Comparison of ENCODE assay signal across 14 mouse cellular contexts in the genomic region with DNA sequence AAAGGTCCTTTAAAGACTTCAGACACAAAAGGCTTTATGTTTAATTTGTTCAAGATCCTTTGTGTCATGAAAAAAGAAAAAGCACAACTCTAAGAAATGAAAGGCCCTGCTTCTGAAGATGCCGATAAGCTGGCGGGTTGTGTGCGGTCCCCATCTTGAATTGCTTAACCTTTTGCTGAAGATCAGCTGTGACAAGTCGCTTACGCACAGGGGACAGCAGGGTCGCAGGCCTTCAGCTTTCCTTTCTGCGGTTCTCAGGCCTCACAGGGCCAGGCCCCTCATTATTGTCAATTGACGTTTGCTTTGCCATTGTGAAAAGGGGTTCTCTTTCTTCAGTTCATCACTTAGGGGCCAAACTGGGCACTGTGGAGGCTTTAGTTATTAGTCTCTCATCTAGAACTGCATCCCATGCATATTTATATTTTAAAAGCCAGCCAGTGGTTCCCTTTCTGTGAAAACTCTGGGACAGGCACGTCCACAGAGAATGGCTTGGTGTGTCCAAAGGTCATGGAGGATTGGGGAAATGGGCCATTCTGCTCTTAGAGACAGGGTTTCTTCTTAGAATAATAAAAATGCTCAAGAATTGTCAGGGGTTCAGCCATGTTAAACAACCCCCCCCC.
"Had no signal": no experiment of that assay in that cellular context is flagged by ENCODE, and none has a peak within 500 bp of the region (broad histone marks: within the 10 kb centered on the region; RNA-seq: fewer than 3 reads in every experiment).

No protein-coding gene starts in this region.

- H3K4me2 ChIP-seq: kidney, embryonic 15.5 days; limb, embryonic 15.5 days; liver, embryonic 12.5 days; lung, embryonic 14.5 days; midbrain, embryonic 12.5 days; stomach, embryonic 15.5 days had no signal

- H3K4me1 ChIP-seq: kidney, embryonic 15.5 days; limb, embryonic 15.5 days; liver, embryonic 12.5 days; stomach, embryonic 15.5 days had no signal

- H3K27ac ChIP-seq: kidney, embryonic 15.5 days; left cerebral cortex, adult 2 months; limb, embryonic 15.5 days; liver, embryonic 12.5 days; midbrain, embryonic 12.5 days; stomach, embryonic 15.5 days had no signal

- H3K27me3 ChIP-seq: kidney, embryonic 15.5 days; limb, embryonic 15.5 days; liver, embryonic 12.5 days; stomach, embryonic 15.5 days had no signal

- DNase-seq: kidney, adult 2 months; kidney, postnatal 14 days; lung, embryonic 14.5 days; lung, postnatal 10 days; lung, postnatal 4 days; right cerebral cortex, postnatal 14 days; thymus, adult 2 months; thymus, postnatal 25 days had no signal

- H3K4me3 ChIP-seq: kidney, embryonic 15.5 days; left cerebral cortex, adult 2 months; limb, embryonic 15.5 days; liver, embryonic 12.5 days; midbrain, embryonic 12.5 days; stomach, embryonic 15.5 days had no signal

- H3K9me3 ChIP-seq: kidney, embryonic 15.5 days; limb, embryonic 15.5 days; liver, embryonic 12.5 days; midbrain, embryonic 12.5 days; stomach, embryonic 15.5 days had no signal

- H3K9ac ChIP-seq: kidney, embryonic 15.5 days; limb, embryonic 15.5 days; liver, embryonic 12.5 days; lung, embryonic 14.5 days; midbrain, embryonic 12.5 days; stomach, embryonic 15.5 days had no signal

- ATAC-seq: liver, embryonic 12.5 days had no signal
